Mouse (Mus musculus) bone marrow macrophage, adult 2 months (primary cell): Measurements from ENCODE around the gene Gpr33.

Source experiments
- CTCF ChIP-seq: IDR thresholded peaks from 2 replicates; pipeline ENCODE4 v1.5.1; 2012; ENCODE audit warnings: low read depth, mild to moderate bottlenecking, low read length, moderate library complexity
- POLR2A ChIP-seq: IDR thresholded peaks from 2 replicates; pipeline ENCODE4 v1.6.1; 2012; ENCODE audit warnings: mild to moderate bottlenecking, low read depth, low read length, borderline replicate concordance

DNA sequence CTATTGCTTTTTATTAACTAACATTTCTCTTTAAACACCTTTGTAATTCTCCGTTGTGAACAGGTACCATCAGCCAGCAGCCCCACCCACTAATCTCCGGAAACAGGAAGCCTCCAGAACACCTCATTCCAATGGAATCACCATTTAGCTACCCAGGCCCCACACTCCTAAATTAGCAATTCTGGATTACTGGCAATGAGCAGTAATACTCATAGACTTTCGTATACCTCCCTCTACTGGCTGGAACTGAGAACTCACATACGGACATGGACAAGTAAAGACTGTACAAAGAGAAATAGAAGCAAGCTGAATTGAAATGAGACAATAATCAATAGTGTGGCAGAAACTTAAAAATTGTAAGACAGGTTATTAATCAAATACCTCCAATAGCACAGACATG, 26.3 kb downstream of the Gpr33 start:
- TF ChIP-seq POLR2A (no peak), CTCF (no peak)
